Mouse (Mus musculus) MEL (cell line): Measurements from ENCODE around the gene Etnk2. TPM values are rescaled to one million over a fixed set of nuclear protein-coding genes. Genes with fewer than 3 reads are reported as not detected.

Experiments used
- DNase-seq: peaks from one replicate; pipeline ENCODE4 v3.0.0; 2011; ENCODE audit warnings: low read depth, low spot score
- H3K27ac ChIP-seq: 2 replicates; pipeline ENCODE4 v1.5.1; 2012; ENCODE audit warnings: low read depth, mild to moderate bottlenecking, control low read depth, low read length, moderate library complexity; ENCODE audit not compliant: control insufficient read depth
- H3K27me3 ChIP-seq, 2 experiments: fragments of 150-350 bp in 1 of 2; sonication (generic) in 1 of 2; 2 replicates each; pipeline ENCODE4 v1.6.1; 2012; ENCODE audit warnings: low read length in 2 of 2, mild to moderate bottlenecking in 2 of 2, improper control_type of control experiment in 1 of 2, moderate library complexity in 1 of 2; ENCODE audit not compliant: insufficient read depth in 2 of 2, control insufficient read depth in 1 of 2
- H3K36me3 ChIP-seq, 2 experiments: 2 replicates each; pipeline ENCODE4 v1.6.1; 2012 to 2014; ENCODE audit warnings: low read length in 2 of 2, improper control_type of control experiment in 1 of 2, inconsistent platforms in 1 of 2, mild to moderate bottlenecking in 1 of 2; ENCODE audit not compliant: insufficient read depth in 2 of 2, control insufficient read depth in 1 of 2
- H3K4me1 ChIP-seq, 2 experiments: fragments of 150-350 bp in 1 of 2; sonication (generic) in 1 of 2; 2 replicates each; pipeline ENCODE4 v1.6.1; 2012; ENCODE audit warnings: low read length in 2 of 2, improper control_type of control experiment in 1 of 2, mild to moderate bottlenecking in 1 of 2; ENCODE audit not compliant: insufficient read depth in 2 of 2, control insufficient read depth in 1 of 2
- H3K4me3 ChIP-seq, 2 experiments: fragments of 150-350 bp in 1 of 2; sonication (generic) in 1 of 2; 2 replicates each; pipeline ENCODE4 v1.5.1; 2012; ENCODE audit warnings: low read depth in 2 of 2, low read length in 2 of 2, mild to moderate bottlenecking in 2 of 2, moderate library complexity in 2 of 2, control low read depth in 1 of 2, improper control_type of control experiment in 1 of 2; ENCODE audit not compliant: control insufficient read depth in 1 of 2, insufficient read depth in 1 of 2
- H3K79me2 ChIP-seq: 2 replicates; pipeline ENCODE4 v1.6.1; 2012; ENCODE audit warnings: mild to moderate bottlenecking, low read length, moderate library complexity; ENCODE audit not compliant: control insufficient read depth, poor library complexity, insufficient read depth
- H3K9ac ChIP-seq: 2 replicates; pipeline ENCODE4 v1.6.1; 2012; ENCODE audit warnings: low read depth, mild to moderate bottlenecking, control low read depth, low read length, moderate library complexity; ENCODE audit not compliant: control insufficient read depth, poor library complexity, severe bottlenecking
- H3K9me3 ChIP-seq: fragments of 150-350 bp; sonication (generic); replicated peaks from 2 replicates; pipeline ENCODE4 v1.6.1; 2012; ENCODE audit warnings: mild to moderate bottlenecking, low read length, improper control_type of control experiment, moderate library complexity; ENCODE audit not compliant: insufficient read depth
- CHD1 ChIP-seq: IDR thresholded peaks from 2 replicates; pipeline ENCODE4 v1.6.1; 2012; ENCODE audit warnings: low read depth, mild to moderate bottlenecking, inconsistent platforms, low read length, improper control_type of control experiment
- CTCF ChIP-seq, 3 experiments: IDR thresholded peaks in 2 of 3; conservative IDR thresholded peaks in 1 of 3; 2 replicates each; pipeline ENCODE4 v1.5.1; 2011 to 2012; ENCODE audit warnings: low read length in 3 of 3, low read depth in 2 of 3, mild to moderate bottlenecking in 2 of 3, improper control_type of control experiment in 1 of 3, inconsistent platforms in 1 of 3, mixed read lengths in 1 of 3, moderate library complexity in 1 of 3; ENCODE audit not compliant: control insufficient read depth in 1 of 3, insufficient read depth in 1 of 3, poor library complexity in 1 of 3, severe bottlenecking in 1 of 3
- ELF1 ChIP-seq: IDR thresholded peaks from 2 replicates; pipeline ENCODE4 v1.6.1; 2014; ENCODE audit warnings: low read depth, mild to moderate bottlenecking, inconsistent platforms, low read length, improper control_type of control experiment, moderate library complexity
- EP300 ChIP-seq, 2 experiments: IDR thresholded peaks; 2 replicates each; pipeline ENCODE4 v1.6.1; 2011; ENCODE audit warnings: improper control_type of control experiment in 2 of 2, low read length in 2 of 2, low read depth in 1 of 2, mild to moderate bottlenecking in 1 of 2
- GABPA ChIP-seq: IDR thresholded peaks from 2 replicates; pipeline ENCODE4 v1.6.1; 2012; ENCODE audit warnings: low read depth, mild to moderate bottlenecking, inconsistent platforms, low read length, improper control_type of control experiment, moderate library complexity
- GATA1 ChIP-seq: IDR thresholded peaks from 2 replicates; pipeline ENCODE4 v1.6.1; 2011; ENCODE audit warnings: low read depth, low read length, improper control_type of control experiment
- HCFC1 ChIP-seq: IDR thresholded peaks from 2 replicates; pipeline ENCODE4 v1.6.1; 2012; ENCODE audit warnings: low read depth, mild to moderate bottlenecking, inconsistent platforms, low read length, improper control_type of control experiment, moderate library complexity
- JUND ChIP-seq: IDR thresholded peaks from 2 replicates; pipeline ENCODE4 v1.6.1; 2011; ENCODE audit warnings: low read depth, mild to moderate bottlenecking, improper control_type of control experiment, low read length
- MAFK ChIP-seq: IDR thresholded peaks from 2 replicates; pipeline ENCODE4 v1.6.1; 2011; ENCODE audit warnings: low read depth, mild to moderate bottlenecking, low read length, improper control_type of control experiment, borderline replicate concordance
- MAZ ChIP-seq: IDR thresholded peaks from 2 replicates; pipeline ENCODE4 v1.6.1; 2012; ENCODE audit warnings: low read depth, mild to moderate bottlenecking, inconsistent platforms, low read length, improper control_type of control experiment
- MXI1 ChIP-seq: IDR thresholded peaks from 2 replicates; pipeline ENCODE4 v1.6.1; 2011; ENCODE audit warnings: mild to moderate bottlenecking, low read depth, low read length, improper control_type of control experiment
- MYB ChIP-seq: IDR thresholded peaks from 2 replicates; pipeline ENCODE4 v1.6.1; 2011; ENCODE audit warnings: mild to moderate bottlenecking, low read depth, low read length, improper control_type of control experiment
- NELFE ChIP-seq: IDR thresholded peaks from 2 replicates; pipeline ENCODE4 v1.6.1; 2011; ENCODE audit warnings: low read depth, low read length, improper control_type of control experiment
- NRF1 ChIP-seq: IDR thresholded peaks from 2 replicates; pipeline ENCODE4 v1.6.1; 2014; ENCODE audit warnings: low read depth, mild to moderate bottlenecking, inconsistent platforms, low read length, improper control_type of control experiment, moderate library complexity; ENCODE audit not compliant: poor library complexity, insufficient read depth, severe bottlenecking
- RCOR1 ChIP-seq: IDR thresholded peaks from 2 replicates; pipeline ENCODE4 v1.6.1; 2012; ENCODE audit warnings: low read depth, mild to moderate bottlenecking, inconsistent platforms, low read length, improper control_type of control experiment
- TAL1 ChIP-seq: IDR thresholded peaks from 2 replicates; pipeline ENCODE4 v1.6.1; 2012; ENCODE audit warnings: mild to moderate bottlenecking, inconsistent platforms, low read length, moderate library complexity, mixed read lengths
- TBP ChIP-seq: IDR thresholded peaks from 2 replicates; pipeline ENCODE4 v1.8.0; 2011; ENCODE audit warnings: low read depth, low read length, improper control_type of control experiment
- TCF12 ChIP-seq: IDR thresholded peaks from 2 replicates; pipeline ENCODE4 v1.6.1; 2014; ENCODE audit warnings: low read depth, mild to moderate bottlenecking, inconsistent platforms, low read length, improper control_type of control experiment, moderate library complexity
- USF1 ChIP-seq: IDR thresholded peaks from 2 replicates; pipeline ENCODE4 v1.6.1; 2014; ENCODE audit warnings: low read depth, mild to moderate bottlenecking, inconsistent platforms, low read length, improper control_type of control experiment, moderate library complexity
- ZC3H11A ChIP-seq: IDR thresholded peaks from 2 replicates; pipeline ENCODE4 v1.6.1; 2012; ENCODE audit warnings: low read depth, mild to moderate bottlenecking, inconsistent platforms, low read length, improper control_type of control experiment
- ZNF384 ChIP-seq: IDR thresholded peaks from 2 replicates; pipeline ENCODE4 v1.6.1; 2012; ENCODE audit warnings: low read depth, mild to moderate bottlenecking, inconsistent platforms, low read length, improper control_type of control experiment
- polyA plus RNA-seq, 2 experiments: library from polyadenylated mRNA; stranded (reverse) in 1 of 2; unstranded in 1 of 2; fragments of >175 nt in 1 of 2; fragments of >200 nt in 1 of 2; gene quantifications; 2 replicates each; pipeline versions ENCODE4 v1.2.1 to v1.2.4; 2012; ENCODE audit warnings: low replicate concordance in 2 of 2, low read depth in 1 of 2; ENCODE audit not compliant: insufficient read length in 2 of 2, insufficient read depth in 1 of 2, missing spikeins in 1 of 2
- total RNA-seq: library from RNA; depleted of rRNA; stranded (reverse); fragments of 300-350 nt; gene quantifications from 2 replicates; pipeline ENCODE4 v1.2.3, GENCODE M21; 2012

The Etnk2 gene
- total and polyA plus RNA-seq, 3 experiments, result 0.06 to 0.08 TPM; not detected in 1

- H3K4me1 ChIP-seq, result no peaks in the 10 kb centered on the region
- no peaks in the 10 kb centered on the region for H3K79me2 ChIP-seq
- H3K9ac ChIP-seq, result no peak overlapping the region
- H3K4me3 ChIP-seq, result no peak overlapping the region
- no peak for TF ChIP-seq MAZ
- no peak for TF ChIP-seq ZC3H11A
- TF ChIP-seq MXI1, result no peak
- no peak for TF ChIP-seq CHD1
- no peaks in the 10 kb centered on the region for H3K9me3 ChIP-seq
- H3K27ac ChIP-seq, result no peak overlapping the region
- no peak for DNase-seq
- no peaks in the 10 kb centered on the region for H3K36me3 ChIP-seq
- H3K27me3 ChIP-seq, result peaks cover 3 to 4% of the 10 kb centered on the region in 2 experiments; a peak in 2 of 4 replicates
Measured at GRCm38 (mm10) chr1:133417113-133417512, 53.7 kb downstream of the Etnk2 start.

GRCm38 (mm10) chr1:133417539-133417938 lies 54.2 kb downstream of the Etnk2 start:
- no peaks in the 10 kb centered on the region for H3K9me3 ChIP-seq
- H3K4me1 ChIP-seq, result no peaks in the 10 kb centered on the region
- TF ChIP-seq TCF12 (no peak), ELF1 (no peak), MAFK (no peak), TAL1 (no peak), GABPA (no peak), HCFC1 (no peak), RCOR1 (no peak)
- H3K9ac ChIP-seq, result no peak overlapping the region
- H3K27ac ChIP-seq, result no peak overlapping the region
- DNase-seq, result no peak
- no peaks in the 10 kb centered on the region for H3K36me3 ChIP-seq
- H3K79me2 ChIP-seq, result no peaks in the 10 kb centered on the region
- H3K27me3 ChIP-seq, result peaks cover 3 to 4% of the 10 kb centered on the region in 2 experiments; a peak in 2 of 4 replicates
- no peak overlapping the region for H3K4me3 ChIP-seq

- no peak for DNase-seq
- H3K79me2 ChIP-seq, result no peaks in the 10 kb centered on the region
- no peak for TF ChIP-seq ZNF384
- TF ChIP-seq USF1, result no peak
- no peak for TF ChIP-seq JUND
- TF ChIP-seq GABPA, result no peak
- TF ChIP-seq TBP, result no peak
- TF ChIP-seq NRF1, result no peak
- no peak for TF ChIP-seq GATA1
- no peak for TF ChIP-seq MYB
- TF ChIP-seq RCOR1, result no peak
- no peak for TF ChIP-seq NELFE
- no peak for TF ChIP-seq CTCF (IDR thresholded peaks at IDR 0.05 in 2 of 3, conservative IDR thresholded peaks at IDR 0.05 in 1 of 3; ENCODE audit: control insufficient read depth in 1 of 3, insufficient read depth in 1 of 3, low read depth in 2 of 3, low read length in 3 of 3, poor library complexity in 1 of 3, severe bottlenecking in 1 of 3)
- TF ChIP-seq EP300 (IDR thresholded peaks at IDR 0.05; ENCODE audit: low read depth in 1 of 2, low read length in 2 of 2), result no peak
- TF ChIP-seq CHD1, result no peak
- TF ChIP-seq TAL1, result no peak
- no peaks in the 10 kb centered on the region for H3K4me1 ChIP-seq
- no peak overlapping the region for H3K27ac ChIP-seq
- H3K36me3 ChIP-seq, result no peaks in the 10 kb centered on the region
- H3K9me3 ChIP-seq, result no peaks in the 10 kb centered on the region
- H3K4me3 ChIP-seq, result no peak overlapping the region
- H3K9ac ChIP-seq, result no peak overlapping the region
- peaks cover 3 to 4% of the 10 kb centered on the region in 2 experiments; a peak in 2 of 4 replicates for H3K27me3 ChIP-seq
Measured at GRCm38 (mm10) chr1:133418164-133418800, 54.9 kb downstream of the Etnk2 start.
